Mouse (Mus musculus): ENCODE measurements around the gene Tlr4.

Gene Tlr4

GRCm38 (mm10) chr4:66827463-66828162, at the start of gene Tlr4:
TSS of gene Tlr4 (plus strand) at chr4:66827584.
- peak; percentile 92 for DNase-seq (ENCODE audit: low read depth, low spot score)

- DNase-seq (ENCODE audit: low read depth, low spot score): no peak
Measured at GRCm38 (mm10) chr4:66794283-66794682, 33.1 kb upstream of the Tlr4 start.

- DNase-seq (ENCODE audit: low read depth, low spot score): peak; percentile 1
Measured at GRCm38 (mm10) chr4:66796683-66797082, 30.7 kb upstream of the Tlr4 start.

- DNase-seq (ENCODE audit: low read depth, low spot score): no peak
Measured at GRCm38 (mm10) chr4:66804552-66805301, 22.7 kb upstream of the Tlr4 start.

GRCm38 (mm10) chr4:66805747-66806146, 21.6 kb upstream of the Tlr4 start:
- DNase-seq (ENCODE audit: low read depth, low spot score): no peak

- no peak for DNase-seq (ENCODE audit: low read depth, low spot score)
Measured at GRCm38 (mm10) chr4:66816364-66817026, 10.9 kb upstream of the Tlr4 start.

GRCm38 (mm10) chr4:66821171-66821570, 6.2 kb upstream of the Tlr4 start:
- no peak for DNase-seq (ENCODE audit: low read depth, low spot score)

- no peak for DNase-seq (ENCODE audit: low read depth, low spot score)
Measured at GRCm38 (mm10) chr4:66821764-66822163, 5.6 kb upstream of the Tlr4 start.

GRCm38 (mm10) chr4:66828163-66828668, 832 bp downstream of the Tlr4 start:
- DNase-seq (ENCODE audit: low read depth, low spot score): no peak

GRCm38 (mm10) chr4:66828686-66829085, 1.3 kb downstream of the Tlr4 start:
- DNase-seq (ENCODE audit: low read depth, low spot score): peak; percentile 48

- no peak for DNase-seq (ENCODE audit: low read depth, low spot score)
Measured at GRCm38 (mm10) chr4:66838071-66838470, 10.7 kb downstream of the Tlr4 start.

- no peak for DNase-seq (ENCODE audit: low read depth, low spot score)
Measured at GRCm38 (mm10) chr4:66843255-66843654, 15.9 kb downstream of the Tlr4 start.

- peak; percentile 38 for DNase-seq (ENCODE audit: low read depth, low spot score)
Measured at GRCm38 (mm10) chr4:66852011-66852410, 24.6 kb downstream of the Tlr4 start.

- DNase-seq (ENCODE audit: low read depth, low spot score): no peak
Measured at GRCm38 (mm10) chr4:66856992-66857391, 29.6 kb downstream of the Tlr4 start.

GRCm38 (mm10) chr4:66869919-66870318, 42.5 kb downstream of the Tlr4 start:
- DNase-seq (ENCODE audit: low read depth, low spot score): no peak

GRCm38 (mm10) chr4:66872026-66872425, 44.6 kb downstream of the Tlr4 start:
- no peak for DNase-seq (ENCODE audit: low read depth, low spot score)

- no peak for DNase-seq (ENCODE audit: low read depth, low spot score)
Measured at GRCm38 (mm10) chr4:66873342-66873741, 46.0 kb downstream of the Tlr4 start.

GRCm38 (mm10) chr4:66875751-66876150, 48.4 kb downstream of the Tlr4 start:
- no peak for DNase-seq (ENCODE audit: low read depth, low spot score)

- DNase-seq (ENCODE audit: low read depth, low spot score): no peak
Measured at GRCm38 (mm10) chr4:66877609-66878008, 50.2 kb downstream of the Tlr4 start.

GRCm38 (mm10) chr4:66881496-66881895, 54.1 kb downstream of the Tlr4 start:
- no peak for DNase-seq (ENCODE audit: low read depth, low spot score)

- no peak for DNase-seq (ENCODE audit: low read depth, low spot score)
Measured at GRCm38 (mm10) chr4:66883264-66883663, 55.9 kb downstream of the Tlr4 start.

- DNase-seq (ENCODE audit: low read depth, low spot score): no peak
Measured at GRCm38 (mm10) chr4:66894547-66894946, 67.2 kb downstream of the Tlr4 start.

Data from skeletal muscle tissue, adult 2 months (tissue).